Mouse (Mus musculus): ENCODE data around the gene Wipf3.

The Wipf3 gene

GRCm38 (mm10) chr6:54432806-54433545, 3.6 kb downstream of the Wipf3 start:
- peak; percentile 19 to 61 for DNase-seq

GRCm38 (mm10) chr6:54434171-54434570, 4.8 kb downstream of the Wipf3 start:
- DNase-seq = no peak

GRCm38 (mm10) chr6:54435663-54436062, 6.3 kb downstream of the Wipf3 start:
- DNase-seq = no peak

- DNase-seq = no peak
Measured at GRCm38 (mm10) chr6:54436286-54436685, 6.9 kb downstream of the Wipf3 start.

- no peak for DNase-seq
Measured at GRCm38 (mm10) chr6:54438510-54438909, 9.1 kb downstream of the Wipf3 start.

GRCm38 (mm10) chr6:54440658-54441057, 11.3 kb downstream of the Wipf3 start:
- no peak for DNase-seq

GRCm38 (mm10) chr6:54443657-54444056, 14.3 kb downstream of the Wipf3 start:
- DNase-seq = no peak

- DNase-seq = no peak
Measured at GRCm38 (mm10) chr6:54444086-54444485, 14.7 kb downstream of the Wipf3 start.

GRCm38 (mm10) chr6:54445249-54445818, 15.9 kb downstream of the Wipf3 start:
- DNase-seq = no peak

- DNase-seq = no peak
Measured at GRCm38 (mm10) chr6:54447353-54447752, 17.9 kb downstream of the Wipf3 start.

- DNase-seq = no peak
Measured at GRCm38 (mm10) chr6:54459661-54460060, 30.3 kb downstream of the Wipf3 start.

- DNase-seq = no peak
Measured at GRCm38 (mm10) chr6:54460172-54460914, 30.9 kb downstream of the Wipf3 start.

GRCm38 (mm10) chr6:54460915-54461671, 31.7 kb downstream of the Wipf3 start:
- DNase-seq = peak; percentile 25 to 58

- DNase-seq = no peak
Measured at GRCm38 (mm10) chr6:54462766-54463165, 33.4 kb downstream of the Wipf3 start.

GRCm38 (mm10) chr6:54463701-54464458, 34.5 kb downstream of the Wipf3 start:
- DNase-seq = peak in 1 of 2 experiments; percentile 65

- DNase-seq = no peak
Measured at GRCm38 (mm10) chr6:54464926-54465325, 35.5 kb downstream of the Wipf3 start.

- DNase-seq = no peak
Measured at GRCm38 (mm10) chr6:54467371-54467770, 38.0 kb downstream of the Wipf3 start.

- no peak for DNase-seq
Measured at GRCm38 (mm10) chr6:54471866-54472265, 42.5 kb downstream of the Wipf3 start.

- DNase-seq = peak; percentile 50 to 77
Measured at GRCm38 (mm10) chr6:54472846-54473715, 43.7 kb downstream of the Wipf3 start.

- no peak for DNase-seq
Measured at GRCm38 (mm10) chr6:54475926-54476667, 46.7 kb downstream of the Wipf3 start.

All from lung, postnatal 4 days (tissue).